Mouse (Mus musculus): ENCODE results near the gene Reep6.

GRCm38 (mm10) chr10:80356001-80356682 is 26.4 kb downstream of the Reep6 start, which contains the start of gene Plk5:
- no peak for TF ChIP-seq CTCF (IDR thresholded peaks at IDR 0.05; ENCODE audit: low read depth, low read length)
- no peak for TF ChIP-seq POLR2A (IDR thresholded peaks at IDR 0.05; ENCODE audit: extremely low read depth, insufficient read depth, low read length)

Data from liver, adult 2 months (tissue).